Mouse (Mus musculus) cerebellum, adult 11-12 months (tissue): ENCODE measurements around the gene Foxc1.

Experiments
- DNase-seq: peaks from one replicate; pipeline ENCODE4 v3.0.0; 2022

The Foxc1 gene

DNA sequence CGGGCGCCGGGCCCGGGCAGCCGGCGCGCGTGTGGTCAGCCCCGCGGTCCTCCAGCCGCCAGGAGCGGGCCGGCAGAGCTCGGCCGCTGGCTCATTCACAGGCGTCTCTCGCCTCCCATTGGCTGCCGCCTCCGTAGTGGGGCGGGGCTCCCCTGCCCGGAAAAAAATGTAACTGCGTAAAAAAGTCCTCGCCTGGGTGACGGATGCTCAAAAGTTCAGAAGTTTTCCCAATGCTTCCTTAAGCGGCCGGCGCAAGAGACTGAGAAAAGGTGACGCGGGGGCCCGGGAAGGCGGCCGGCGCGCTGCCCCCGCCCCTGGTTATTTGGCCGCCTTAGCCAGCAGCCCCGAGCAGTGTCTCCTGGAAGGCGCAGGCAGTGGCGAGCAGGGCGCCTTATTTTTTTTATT is at the start of gene Foxc1:
Gene Foxc1 (plus strand): TSS at position 206 of the 405 bp plus-strand sequence.
- DNase-seq: peak; percentile 24

GRCm38 (mm10) chr13:31760411-31760810 is 46.0 kb upstream of the Foxc1 start:
- DNase-seq: no peak

GRCm38 (mm10) chr13:31761057-31761456 is 45.4 kb upstream of the Foxc1 start:
- DNase-seq: no peak

GRCm38 (mm10) chr13:31764419-31764818 is 42.0 kb upstream of the Foxc1 start:
- DNase-seq: no peak

DNA sequence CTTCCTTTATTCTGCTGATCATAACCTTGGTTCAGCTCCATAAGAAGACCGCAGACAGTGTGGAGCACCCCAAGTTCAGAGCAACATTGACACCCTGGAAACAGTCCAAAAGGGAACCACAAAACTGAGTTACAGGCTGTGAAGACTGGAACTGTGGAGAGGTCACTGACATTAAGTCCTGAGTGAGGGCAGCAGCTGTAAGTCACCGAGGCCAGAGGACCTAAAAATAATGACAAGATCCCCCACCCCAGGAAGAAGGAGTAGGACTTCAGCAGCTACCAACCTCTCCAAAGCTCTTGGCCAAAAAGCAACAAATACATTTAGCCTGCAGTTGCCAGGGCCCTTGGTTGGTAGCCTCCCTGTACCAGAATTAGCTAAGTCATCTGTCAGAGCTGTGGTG is 40.9 kb upstream of the Foxc1 start:
- DNase-seq: no peak

DNA sequence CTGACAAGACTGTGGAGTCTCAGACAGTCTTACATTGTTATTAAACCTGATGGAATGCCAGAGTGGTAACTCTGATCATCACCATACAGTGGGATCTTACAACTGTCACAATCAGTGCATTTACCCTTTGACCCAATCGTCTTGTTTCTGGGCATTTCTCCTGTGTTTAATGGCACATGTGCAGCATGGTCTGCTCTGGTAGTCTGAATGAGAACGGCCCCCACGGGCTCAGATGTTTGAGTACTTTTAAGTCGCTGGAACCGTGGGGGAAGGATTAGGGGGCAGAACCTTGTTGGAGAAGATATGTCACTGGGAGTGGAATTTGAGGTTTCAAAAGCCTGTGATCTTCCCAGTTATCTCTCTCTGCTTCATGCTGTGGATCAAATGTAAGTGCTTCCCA is 33.6 kb upstream of the Foxc1 start:
- DNase-seq: no peak

DNA sequence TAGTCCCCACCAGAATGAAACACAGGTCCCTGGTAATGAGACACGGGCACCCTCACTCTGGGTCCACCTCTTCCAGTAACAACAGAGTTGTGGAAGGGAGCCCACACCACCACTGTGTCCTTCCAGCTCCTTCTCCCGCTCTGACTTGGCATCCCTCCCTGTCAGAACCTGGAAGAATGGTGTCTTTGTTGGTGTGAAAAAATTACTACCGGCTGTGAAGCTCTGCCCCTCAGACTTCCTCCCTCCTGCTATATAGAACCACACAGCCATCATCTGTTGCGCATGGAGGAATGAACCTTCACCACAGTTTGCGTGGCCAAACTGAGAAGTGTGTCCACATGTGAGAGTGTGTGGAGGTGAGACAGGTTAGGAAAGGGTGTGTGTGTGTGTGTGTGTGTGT is 30.7 kb upstream of the Foxc1 start:
- DNase-seq: no peak

DNA sequence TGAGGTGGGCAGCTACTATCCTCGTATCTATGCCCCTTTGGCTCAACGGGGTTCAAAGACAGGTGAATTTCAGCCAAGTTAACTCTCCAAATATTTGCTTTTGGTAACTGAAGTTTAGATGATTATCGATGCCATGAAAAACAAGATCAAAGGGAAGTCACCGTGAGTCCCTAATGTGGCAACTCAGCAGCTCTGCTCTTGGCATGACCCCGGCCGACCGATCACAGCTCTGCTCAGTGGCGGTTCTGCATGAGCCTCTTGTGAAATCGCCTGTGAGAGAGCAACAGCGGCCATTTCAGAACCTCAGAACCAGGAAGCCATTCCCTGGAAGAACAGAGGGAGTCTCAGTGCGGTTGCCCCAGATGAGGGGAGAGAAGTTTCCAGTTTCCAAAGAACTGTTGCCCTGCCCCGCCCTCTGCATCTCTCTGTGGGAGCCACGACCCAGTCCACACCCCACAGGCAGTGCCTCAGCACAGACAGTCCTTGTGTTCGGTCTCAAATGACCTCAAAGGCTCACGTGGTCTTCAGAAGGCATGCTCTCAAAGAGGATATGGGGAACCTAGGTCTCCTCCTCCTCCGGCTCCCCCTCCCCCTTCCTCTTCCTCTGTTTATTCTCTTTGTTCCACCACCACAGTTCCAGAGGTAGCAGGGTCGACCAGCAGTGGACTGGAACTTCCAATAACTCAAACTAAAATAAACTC is 27.0 kb upstream of the Foxc1 start:
- no peak for DNase-seq

GRCm38 (mm10) chr13:31780299-31780698 is 26.1 kb upstream of the Foxc1 start:
- no peak for DNase-seq

GRCm38 (mm10) chr13:31782063-31782462 is 24.4 kb upstream of the Foxc1 start:
- DNase-seq: no peak

- no peak for DNase-seq
These were observed 21.7 kb upstream of the Foxc1 start for GRCm38 (mm10) chr13:31784757-31785156.

- no peak for DNase-seq
These were observed 13.8 kb upstream of the Foxc1 start for GRCm38 (mm10) chr13:31792480-31793132.

DNA sequence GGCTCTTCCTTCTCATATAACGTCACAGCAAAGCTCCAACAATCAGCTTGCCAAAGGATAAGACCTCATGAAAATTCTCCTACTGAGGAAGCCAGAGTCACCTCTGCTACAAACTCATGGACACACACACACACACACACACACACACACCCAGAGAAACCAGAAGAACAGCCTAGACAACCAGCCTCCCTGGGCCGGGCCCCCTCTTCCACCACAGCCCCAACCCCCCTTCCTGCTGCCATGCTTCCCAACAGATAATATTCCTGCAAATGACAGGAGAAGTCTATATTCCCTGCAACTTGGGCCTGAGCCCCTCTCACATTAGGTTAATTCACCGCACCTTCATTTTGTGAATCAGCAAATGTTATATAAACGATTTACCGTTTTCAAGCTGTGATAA is 13.3 kb upstream of the Foxc1 start:
- DNase-seq: no peak

GRCm38 (mm10) chr13:31797346-31797745 is 9.1 kb upstream of the Foxc1 start:
- DNase-seq: no peak

- no peak for DNase-seq
These were observed 8.4 kb upstream of the Foxc1 start for GRCm38 (mm10) chr13:31798075-31798474.

DNA sequence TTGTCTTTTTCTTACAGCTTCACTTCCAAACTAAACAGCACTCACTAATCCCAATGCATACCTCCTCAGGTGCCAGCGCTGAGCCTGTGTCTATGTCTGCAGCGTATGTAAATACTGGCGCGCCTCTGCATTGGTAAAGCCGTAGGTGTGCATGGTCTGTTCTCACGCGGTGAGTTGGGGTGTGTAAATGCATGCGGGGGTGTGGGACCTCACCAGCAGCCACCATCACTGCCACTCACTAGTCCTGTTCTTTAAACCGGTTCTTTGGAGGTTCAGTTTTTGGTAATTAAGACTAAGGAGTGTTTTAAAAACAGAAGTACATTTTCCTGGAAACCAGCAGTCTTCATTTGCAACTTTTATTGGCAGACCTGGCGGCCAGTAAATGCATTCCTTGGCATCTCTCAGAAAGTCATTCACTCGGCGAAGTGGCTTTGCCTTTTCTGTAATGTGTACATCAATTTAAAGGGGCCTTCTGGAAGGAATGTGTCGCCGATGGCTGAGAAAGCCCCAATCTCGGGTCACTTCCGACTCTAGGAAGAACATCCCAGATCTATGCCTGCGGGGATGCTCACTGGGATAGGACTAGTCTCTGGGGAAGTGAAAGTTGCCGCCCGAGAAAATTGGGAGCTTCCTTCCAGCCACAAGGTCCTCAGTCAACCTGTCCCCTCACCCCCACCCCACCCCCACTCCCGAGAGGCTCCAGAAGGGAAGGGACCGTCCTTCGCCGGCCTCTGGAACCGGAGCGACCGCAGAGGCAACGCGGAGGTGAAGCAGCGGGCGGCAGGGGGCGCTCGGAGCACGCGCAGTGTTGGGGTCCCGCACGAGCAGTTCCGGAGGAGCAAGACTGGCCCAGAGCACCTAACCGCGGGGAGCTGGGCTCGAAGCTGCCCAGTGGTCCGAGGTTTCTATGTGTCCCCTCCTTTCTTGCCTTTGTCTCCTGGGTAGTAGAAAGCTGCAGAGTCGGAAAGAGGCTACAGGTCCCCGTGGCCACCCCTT is 5.6 kb upstream of the Foxc1 start:
- peak; percentile 45 for DNase-seq

DNA sequence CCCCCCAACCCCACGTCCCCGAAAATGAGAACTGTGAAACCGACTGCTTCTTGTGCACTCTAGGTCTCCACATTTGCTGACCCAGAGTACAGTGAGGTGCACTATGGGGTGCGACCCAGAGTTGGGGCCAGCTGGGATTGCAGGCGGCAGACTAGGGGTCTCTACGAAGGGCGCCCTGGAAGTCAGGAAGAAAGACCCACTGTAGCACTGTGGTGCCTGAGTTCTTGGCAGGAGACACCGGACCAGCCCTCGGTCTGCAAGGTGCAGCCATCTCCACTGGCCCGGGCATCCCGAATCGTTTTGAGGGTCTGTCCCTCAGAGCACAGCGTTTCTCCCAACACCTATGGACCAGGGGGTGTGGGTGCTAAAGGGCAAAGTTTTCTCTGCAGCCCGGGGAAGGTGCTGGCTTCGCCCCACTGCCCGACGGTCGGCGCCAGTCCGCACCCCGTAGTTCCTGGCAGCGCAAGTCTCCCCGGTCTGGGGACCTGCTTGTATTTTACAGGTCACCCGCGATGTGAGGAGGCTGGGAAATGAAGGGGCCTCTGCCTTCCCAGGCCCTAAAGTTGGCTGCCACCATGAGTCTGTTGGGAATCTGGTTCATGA is 4.6 kb upstream of the Foxc1 start:
- no peak for DNase-seq

DNA sequence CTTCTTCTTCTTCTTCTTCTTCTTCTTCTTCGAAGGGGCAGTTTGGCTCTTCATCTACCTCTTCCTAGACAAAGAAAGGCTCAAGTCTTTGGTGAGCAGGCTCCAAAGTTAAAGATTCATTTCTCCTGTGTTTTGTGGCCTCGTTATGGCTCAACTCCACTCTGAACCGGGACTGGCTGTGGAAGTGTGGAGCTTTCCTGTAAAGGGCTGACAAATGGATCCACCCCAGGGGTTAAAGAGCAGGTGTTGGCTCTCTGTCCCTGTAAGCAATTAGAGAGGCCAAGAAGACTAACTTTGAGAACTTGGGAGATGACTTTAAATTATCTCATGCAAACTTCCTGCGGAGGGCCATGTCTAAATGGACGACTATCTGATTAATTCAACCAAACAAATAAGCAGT is 4.0 kb upstream of the Foxc1 start:
- DNase-seq: no peak

- DNase-seq: no peak
These were observed 3.0 kb upstream of the Foxc1 start for GRCm38 (mm10) chr13:31803166-31804093.

- no peak for DNase-seq
These were observed 1.9 kb upstream of the Foxc1 start for GRCm38 (mm10) chr13:31804571-31804970.

GRCm38 (mm10) chr13:31805831-31806427 is 504 bp upstream of the Foxc1 start:
- DNase-seq: no peak
